Mouse (Mus musculus) cortical plate, adult 2 months (tissue): ENCODE measurements around the gene Cit.

ENCODE experiments used
- CTCF ChIP-seq: fragments of 200-500 bp; IDR thresholded peaks from 2 replicates; pipeline ENCODE4 v1.5.1; 2011; ENCODE audit warnings: mild to moderate bottlenecking, control low read depth, low read length; ENCODE audit not compliant: insufficient read depth; ENCODE audit errors: extremely low read depth
- POLR2A ChIP-seq: fragments of 200-500 bp; IDR thresholded peaks from 2 replicates; pipeline ENCODE4 v1.6.1; 2011; ENCODE audit warnings: mild to moderate bottlenecking, low read length, control low read depth; ENCODE audit not compliant: insufficient read depth; ENCODE audit errors: extremely low read depth

- no peak for TF ChIP-seq CTCF
- TF ChIP-seq POLR2A, result no peak
Observed at GRCm38 (mm10) chr5:115997376-115997775, 152.3 kb downstream of the Cit start.
